Mouse (Mus musculus): Measurements from ENCODE around the gene Ccdc171. TPM values are rescaled to one million over a fixed set of nuclear protein-coding genes. Genes with fewer than 3 reads are reported as not detected.
"Not testable (repeated sequence)": the region's sequence is repeated elsewhere in the genome, so short reads cannot be mapped to it uniquely, and the experiment has no call there.

Gene Ccdc171
- polyA plus RNA-seq, 1 experiment: 2.1 TPM

- WGBS: 24% methylated on average over 13 of the region's 13 CpGs
- TF ChIP-seq POLR2A (IDR thresholded peaks at IDR 0.05; ENCODE audit: borderline replicate concordance, insufficient read depth, low read length) (no peak), CTCF (IDR thresholded peaks at IDR 0.05; ENCODE audit: borderline replicate concordance, insufficient read depth, low read depth, low read length) (no peak)
- Histone ChIP-seq H3K4me1 (ENCODE audit: control insufficient read depth, insufficient read depth, low read length) (no peaks in the 10 kb centered on the region), H3K27me3 (ENCODE audit: control insufficient read depth, insufficient read depth, low read length) (no peaks in the 10 kb centered on the region), H3K27ac (ENCODE audit: insufficient read depth, low read length) (no peak overlapping the region), H3K4me3 (replicated peaks; ENCODE audit: insufficient read depth, low read depth, low read length) (no peak overlapping the region)
- no peak for DNase-seq
Measured at GRCm38 (mm10) chr4:83526270-83526987, 1.1 kb downstream of the Ccdc171 start.

GRCm38 (mm10) chr4:83526988-83527334, 1.6 kb downstream of the Ccdc171 start:
- TF ChIP-seq POLR2A (IDR thresholded peaks at IDR 0.05; ENCODE audit: borderline replicate concordance, insufficient read depth, low read length): no peak
- TF ChIP-seq CTCF (IDR thresholded peaks at IDR 0.05; ENCODE audit: borderline replicate concordance, insufficient read depth, low read depth, low read length): no peak
- no peak for DNase-seq
- 81% methylated on average over 6 of the region's 6 CpGs for WGBS
- no peak overlapping the region for H3K4me3 ChIP-seq (replicated peaks; ENCODE audit: insufficient read depth, low read depth, low read length)
- no peaks in the 10 kb centered on the region for H3K4me1 ChIP-seq (ENCODE audit: control insufficient read depth, insufficient read depth, low read length)
- no peaks in the 10 kb centered on the region for H3K27me3 ChIP-seq (ENCODE audit: control insufficient read depth, insufficient read depth, low read length)
- H3K27ac ChIP-seq (ENCODE audit: insufficient read depth, low read length): no peak overlapping the region

GRCm38 (mm10) chr4:83527921-83528320, 2.6 kb downstream of the Ccdc171 start:
- DNase-seq: no peak
- no peaks in the 10 kb centered on the region for H3K4me1 ChIP-seq (ENCODE audit: control insufficient read depth, insufficient read depth, low read length)
- no peaks in the 10 kb centered on the region for H3K27me3 ChIP-seq (ENCODE audit: control insufficient read depth, insufficient read depth, low read length)
- H3K27ac ChIP-seq (ENCODE audit: insufficient read depth, low read length): no peak overlapping the region
- TF ChIP-seq CTCF (IDR thresholded peaks at IDR 0.05; ENCODE audit: borderline replicate concordance, insufficient read depth, low read depth, low read length) (no peak), POLR2A (IDR thresholded peaks at IDR 0.05; ENCODE audit: borderline replicate concordance, insufficient read depth, low read length) (no peak)
- no peak overlapping the region for H3K4me3 ChIP-seq (replicated peaks; ENCODE audit: insufficient read depth, low read depth, low read length)

DNA sequence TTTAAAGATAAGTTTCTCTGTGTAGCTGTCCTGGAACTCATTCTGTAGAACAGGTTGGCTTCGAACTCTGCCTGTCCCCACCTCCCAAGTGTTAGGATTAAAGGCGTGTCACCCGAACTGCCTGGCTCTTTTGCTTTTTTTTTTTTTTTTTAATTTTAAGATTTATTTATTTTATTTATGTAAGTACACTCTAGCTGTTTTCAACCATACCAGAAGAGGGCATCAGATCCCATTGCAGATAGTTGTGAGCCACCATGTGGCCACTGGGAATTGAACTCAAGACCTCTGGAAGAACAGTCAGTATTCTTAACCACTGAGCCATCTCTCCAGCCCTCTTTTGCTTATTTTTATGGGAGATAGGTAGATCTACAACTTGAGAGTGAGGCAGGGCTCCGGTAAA, 4.7 kb downstream of the Ccdc171 start:
- H3K27ac ChIP-seq (ENCODE audit: insufficient read depth, low read length); DNase-seq; H3K4me3 ChIP-seq (replicated peaks; ENCODE audit: insufficient read depth, low read depth, low read length); H3K27me3 ChIP-seq (ENCODE audit: control insufficient read depth, insufficient read depth, low read length); H3K4me1 ChIP-seq (ENCODE audit: control insufficient read depth, insufficient read depth, low read length): not testable (repeated sequence)
- WGBS: 93% methylated on average over 4 of the region's 4 CpGs

DNA sequence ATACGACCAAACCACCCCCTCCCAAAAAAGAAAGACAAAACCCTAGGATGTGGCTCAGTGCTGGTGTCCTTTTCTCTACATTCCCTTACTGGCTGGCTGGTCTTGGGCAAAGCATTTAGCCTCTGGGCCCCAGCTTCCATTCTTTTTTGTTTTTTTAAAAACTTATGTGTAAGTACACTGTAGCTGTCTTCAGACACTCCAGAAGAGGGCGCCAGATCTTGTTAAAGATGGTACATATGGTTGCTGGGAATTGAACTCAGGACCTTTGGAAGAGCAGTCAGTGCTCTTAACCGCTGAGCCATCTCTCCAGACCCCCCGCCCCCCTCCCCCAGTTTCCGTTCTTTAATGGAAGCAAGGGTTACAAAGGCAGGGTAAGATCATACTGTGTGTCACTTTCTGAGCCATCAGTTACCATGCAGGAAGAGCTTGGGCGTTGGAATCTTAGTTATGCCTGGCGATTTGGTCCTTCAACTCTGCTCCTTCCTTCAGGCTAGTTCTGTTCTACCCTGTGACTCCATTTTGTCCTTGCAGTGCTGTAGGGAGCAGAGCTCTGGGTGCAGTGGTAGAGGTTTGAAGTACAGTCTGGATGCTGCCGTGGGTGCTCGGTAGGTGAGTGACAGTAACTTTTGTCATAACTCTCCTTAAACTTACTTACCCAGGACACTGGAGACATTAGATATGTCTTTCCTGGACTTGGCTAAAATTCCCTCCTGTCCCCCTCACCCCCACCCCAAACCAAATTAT, 8.0 kb downstream of the Ccdc171 start:
- DNase-seq: no peak
- Histone ChIP-seq H3K4me1 (ENCODE audit: control insufficient read depth, insufficient read depth, low read length) (no peaks in the 10 kb centered on the region), H3K27me3 (ENCODE audit: control insufficient read depth, insufficient read depth, low read length) (no peaks in the 10 kb centered on the region), H3K27ac (ENCODE audit: insufficient read depth, low read length) (no peak overlapping the region), H3K4me3 (replicated peaks; ENCODE audit: insufficient read depth, low read depth, low read length) (no peak overlapping the region)
- TF ChIP-seq CTCF (IDR thresholded peaks at IDR 0.05; ENCODE audit: borderline replicate concordance, insufficient read depth, low read depth, low read length) (no peak), POLR2A (IDR thresholded peaks at IDR 0.05; ENCODE audit: borderline replicate concordance, insufficient read depth, low read length) (no peak)
- 86% methylated on average over 9 of the region's 9 CpGs for WGBS

DNA sequence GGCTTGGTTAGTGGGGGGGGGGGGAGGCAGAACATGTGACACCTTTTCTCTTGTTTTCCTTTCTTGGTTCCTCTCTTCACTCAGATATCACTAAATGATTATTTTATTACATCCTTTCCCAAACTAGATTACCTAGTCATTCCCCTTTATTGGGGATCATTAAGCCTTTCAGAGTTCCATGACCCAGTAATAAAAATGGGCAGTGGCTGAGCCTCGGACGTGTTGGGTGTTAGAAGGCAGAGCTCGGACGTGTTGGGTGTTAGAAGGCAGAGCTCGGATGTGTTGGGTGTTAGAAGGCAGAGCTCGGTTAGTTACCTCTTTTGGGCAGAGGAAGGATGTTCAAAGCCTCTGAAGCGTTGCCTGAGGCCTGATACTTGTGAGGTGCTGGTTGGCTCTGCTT, 8.7 kb downstream of the Ccdc171 start:
- Histone ChIP-seq H3K27ac (ENCODE audit: insufficient read depth, low read length) (no peak overlapping the region), H3K27me3 (ENCODE audit: control insufficient read depth, insufficient read depth, low read length) (no peaks in the 10 kb centered on the region), H3K4me3 (replicated peaks; ENCODE audit: insufficient read depth, low read depth, low read length) (no peak overlapping the region), H3K4me1 (ENCODE audit: control insufficient read depth, insufficient read depth, low read length) (no peaks in the 10 kb centered on the region)
- DNase-seq: no peak
- 88% methylated on average over 7 of the region's 7 CpGs for WGBS
- TF ChIP-seq CTCF (IDR thresholded peaks at IDR 0.05; ENCODE audit: borderline replicate concordance, insufficient read depth, low read depth, low read length): no peak
- TF ChIP-seq POLR2A (IDR thresholded peaks at IDR 0.05; ENCODE audit: borderline replicate concordance, insufficient read depth, low read length): no peak

GRCm38 (mm10) chr4:83549501-83549900, 24.2 kb downstream of the Ccdc171 start:
- no peak for DNase-seq
- Histone ChIP-seq H3K4me1 (ENCODE audit: control insufficient read depth, insufficient read depth, low read length) (no peaks in the 10 kb centered on the region), H3K27me3 (ENCODE audit: control insufficient read depth, insufficient read depth, low read length) (no peaks in the 10 kb centered on the region), H3K4me3 (replicated peaks; ENCODE audit: insufficient read depth, low read depth, low read length) (no peak overlapping the region), H3K27ac (ENCODE audit: insufficient read depth, low read length) (no peak overlapping the region)
- TF ChIP-seq CTCF (IDR thresholded peaks at IDR 0.05; ENCODE audit: borderline replicate concordance, insufficient read depth, low read depth, low read length): no peak
- no peak for TF ChIP-seq POLR2A (IDR thresholded peaks at IDR 0.05; ENCODE audit: borderline replicate concordance, insufficient read depth, low read length)
- WGBS: 62% methylated on average over 18 of the region's 18 CpGs
